Mouse (Mus musculus): ENCODE results near the gene Gm21738.
"Not testable (repeated sequence)": the region's sequence is repeated elsewhere in the genome, so short reads cannot be mapped to it uniquely, and the experiment has no call there.

Gm21738 gene

DNA sequence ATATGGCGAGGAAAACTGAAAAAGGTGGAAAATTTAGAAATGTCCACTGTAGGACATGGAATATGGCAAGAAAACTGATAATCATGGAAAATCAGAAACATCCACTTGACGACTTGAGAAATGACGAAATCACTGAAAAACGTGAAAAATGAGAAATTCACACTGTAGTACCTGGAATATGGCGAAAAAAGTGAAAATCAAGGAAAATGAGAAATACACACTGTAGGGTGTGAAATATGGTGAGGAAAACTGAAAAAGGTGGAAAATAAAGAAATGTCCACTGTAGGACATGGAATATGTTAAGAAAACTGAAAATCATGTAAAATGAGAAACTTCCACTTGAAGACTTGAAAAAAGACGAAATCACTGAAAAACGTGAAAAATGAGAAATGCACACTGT lies at the start of gene Gm21738:
TSS of gene Gm21738 (minus strand) at position 101 of the 400 bp plus-strand sequence.
- DNase-seq: not testable (repeated sequence)

DNA sequence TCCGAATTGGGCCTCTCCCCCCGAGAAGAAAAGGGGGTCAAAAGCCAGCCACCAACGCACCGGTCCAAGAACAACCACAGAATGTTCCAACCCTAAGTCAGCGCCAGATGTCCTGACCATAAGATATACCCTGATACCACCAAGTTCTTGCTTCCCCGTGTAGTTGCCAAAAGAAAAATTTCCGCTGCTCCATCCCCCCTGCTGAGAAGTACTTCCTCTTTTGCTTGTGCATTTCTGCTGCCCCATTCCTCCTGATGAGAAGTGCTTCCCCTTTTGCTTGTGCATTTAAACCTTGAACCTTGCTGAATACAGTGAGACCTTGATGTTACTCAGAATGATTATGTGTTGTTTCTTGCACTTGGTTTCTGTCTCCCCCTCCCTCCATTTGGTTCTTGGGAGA lies 35.0 kb downstream of the Gm21738 start:
- not testable (repeated sequence) for DNase-seq

Measured in kidney, postnatal 10 days (tissue).